Mouse (Mus musculus): ENCODE measurements around the gene Tssk2.

Tssk2 gene

DNA sequence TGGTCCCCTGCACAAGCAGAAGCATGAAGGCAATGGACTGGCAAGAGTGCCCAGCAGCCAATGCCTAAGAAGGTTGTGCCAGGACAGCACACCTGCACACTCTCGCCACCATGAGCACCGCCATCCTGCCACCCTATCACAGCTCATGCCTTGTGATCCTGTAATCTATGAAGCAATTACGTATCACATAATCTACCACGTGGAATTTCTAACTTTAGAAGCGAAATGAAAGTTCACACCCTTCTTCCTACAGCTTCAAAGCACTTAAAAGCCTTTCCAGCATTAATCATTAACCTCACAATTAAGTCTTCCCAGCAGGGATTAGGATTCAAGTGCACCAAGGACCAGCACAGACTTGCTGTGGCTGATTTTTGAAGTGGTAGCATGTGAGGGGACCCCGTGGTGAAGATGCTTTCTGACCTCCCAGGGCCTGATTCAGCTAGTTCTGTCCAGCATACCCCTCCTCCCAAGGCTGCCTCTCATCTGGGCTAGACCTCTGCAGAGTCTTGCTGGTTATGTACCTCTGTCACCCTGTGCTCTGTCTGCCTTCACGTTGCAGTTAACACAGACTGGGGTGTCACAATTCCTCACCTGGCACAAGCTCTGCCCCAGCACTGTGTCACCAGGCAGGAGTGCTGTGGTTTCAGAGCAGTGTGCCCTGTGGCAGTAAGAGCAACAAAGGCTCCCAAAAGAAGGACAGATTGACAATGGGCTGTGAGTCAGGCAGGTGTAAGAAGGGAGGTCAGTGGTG, 46.8 kb downstream of the Tssk2 start:
- DNase-seq (ENCODE audit: low read depth, low spot score), result no peak

- no peak for DNase-seq (ENCODE audit: low read depth, low spot score)
Measured at GRCm38 (mm10) chr16:17949421-17949877, 51.0 kb downstream of the Tssk2 start.

Data from R1 (cell line).